Mouse (Mus musculus) lung, embryonic 16.5 days (tissue): ENCODE measurements around the gene Gm20431. TPM values are rescaled to one million over a fixed set of nuclear protein-coding genes. Genes with fewer than 3 reads are reported as not detected.

Experiments
- ATAC-seq: fragments of 200-750 bp; cut with Nextera tagmentation; 2 replicates; pipeline ENCODE4 v1.8.0; 2017; ENCODE audit warnings: low read depth, mild to moderate bottlenecking, moderate library complexity
- H3K27ac ChIP-seq: fragments of 300-500 bp; sonication (generic); 2 replicates; pipeline ENCODE4 v1.5.1; 2014; ENCODE audit warnings: mild to moderate bottlenecking, control low read depth, low read length
- H3K27me3 ChIP-seq: fragments of 300-500 bp; sonication (generic); 2 replicates; pipeline ENCODE4 v1.6.1; 2014; ENCODE audit warnings: low read depth, low read length, mixed read lengths; ENCODE audit not compliant: control insufficient read depth, insufficient read depth
- H3K36me3 ChIP-seq: fragments of 300-500 bp; sonication (generic); 2 replicates; pipeline ENCODE4 v1.6.1; 2014; ENCODE audit warnings: low read length; ENCODE audit not compliant: control insufficient read depth, insufficient read depth
- H3K4me1 ChIP-seq: fragments of 300-500 bp; sonication (generic); replicated peaks from 2 replicates; pipeline ENCODE4 v1.6.1; 2014; ENCODE audit warnings: low read length, mixed read lengths; ENCODE audit not compliant: control insufficient read depth, insufficient read depth
- H3K4me2 ChIP-seq: fragments of 300-500 bp; sonication (generic); 2 replicates; pipeline ENCODE4 v1.6.1; 2014; ENCODE audit warnings: low read depth, low read length, control low read depth
- H3K4me3 ChIP-seq: fragments of 300-500 bp; sonication (generic); 2 replicates; pipeline ENCODE4 v1.5.1; 2014; ENCODE audit warnings: mild to moderate bottlenecking, low read length, control low read depth
- H3K9ac ChIP-seq: fragments of 300-500 bp; sonication (generic); 2 replicates; pipeline ENCODE4 v1.6.1; 2014; ENCODE audit warnings: low read length, control low read depth
- H3K9me3 ChIP-seq: fragments of 300-500 bp; sonication (generic); 2 replicates; pipeline ENCODE4 v1.6.1; 2016; ENCODE audit warnings: low read length; ENCODE audit not compliant: control insufficient read depth
- WGBS: fragments of 180-500 bp; shearing (Covaris S2); extraction: QIAGEN DNeasy Blood & Tissue Kit; methylation state at CpG from one replicate; pipeline ENCODE4 v1.1.7; 2014; 5-methylcytosine and 5-hydroxymethylcytosine counted together
- polyA plus RNA-seq: library from polyadenylated mRNA; unstranded; fragments of >200 nt; fragmentation: Nextera tagmentation; extraction: Ambion mirVana; gene quantifications from 2 replicates; pipeline ENCODE4 v1.2.1, GENCODE M21; 2015

Gm20431 gene
- polyA plus RNA-seq, 1 experiment from 2014 or later = 8.4 TPM

- ATAC-seq = no peak
- H3K4me1 ChIP-seq = peaks cover 58% of the 10 kb centered on the region
- WGBS = 49% methylated on average over 4 of the region's 4 CpGs
- no peaks in the 10 kb centered on the region for H3K36me3 ChIP-seq
- no peaks in the 10 kb centered on the region for H3K9me3 ChIP-seq
- peak overlapping the region; percentile 26 for H3K9ac ChIP-seq
- no peak overlapping the region for H3K4me3 ChIP-seq
- H3K27ac ChIP-seq = peak overlapping the region; percentile 94
- H3K27me3 ChIP-seq = no peaks in the 10 kb centered on the region
- no peak overlapping the region for H3K4me2 ChIP-seq
These were observed 67.6 kb downstream of the Gm20431 start for GRCm38 (mm10) chr2:167593551-167594250.

GRCm38 (mm10) chr2:167588774-167589577 lies 72.3 kb downstream of the Gm20431 start:
- Histone ChIP-seq H3K9ac (peak overlapping the region; percentile 61), H3K4me3 (peak overlapping the region; percentile 33), H3K9me3 (no peaks in the 10 kb centered on the region), H3K27ac (peak overlapping the region; percentile 81), H3K36me3 (no peaks in the 10 kb centered on the region), H3K27me3 (no peaks in the 10 kb centered on the region), H3K4me1 (peaks cover 48% of the 10 kb centered on the region), H3K4me2 (peak overlapping the region; percentile 42)
- no peak for ATAC-seq
- 27% methylated on average over 21 of the region's 21 CpGs for WGBS

- Histone ChIP-seq H3K9ac (no peak overlapping the region), H3K27me3 (no peaks in the 10 kb centered on the region), H3K36me3 (no peaks in the 10 kb centered on the region), H3K4me2 (no peak overlapping the region), H3K4me1 (peaks cover 56% of the 10 kb centered on the region), H3K4me3 (no peak overlapping the region), H3K27ac (peak overlapping the region; percentile 86), H3K9me3 (no peaks in the 10 kb centered on the region)
- WGBS = 13% methylated on average over 9 of the region's 9 CpGs
- peak; percentile 63 for ATAC-seq
These were observed 74.3 kb downstream of the Gm20431 start for GRCm38 (mm10) chr2:167586976-167587375.

GRCm38 (mm10) chr2:167586041-167586440 lies 75.3 kb downstream of the Gm20431 start:
- ATAC-seq = no peak
- Histone ChIP-seq H3K36me3 (no peaks in the 10 kb centered on the region), H3K4me3 (no peak overlapping the region), H3K27me3 (no peaks in the 10 kb centered on the region), H3K4me2 (no peak overlapping the region), H3K4me1 (peaks cover 58% of the 10 kb centered on the region), H3K9me3 (no peaks in the 10 kb centered on the region), H3K9ac (peak overlapping the region; percentile 59), H3K27ac (peak overlapping the region; percentile 86)
- 17% methylated on average over 8 of the region's 8 CpGs for WGBS

- no peaks in the 10 kb centered on the region for H3K36me3 ChIP-seq
- no peaks in the 10 kb centered on the region for H3K27me3 ChIP-seq
- 61% methylated on average over 2 of the region's 2 CpGs for WGBS
- no peak for ATAC-seq
- H3K27ac ChIP-seq = peak overlapping the region; percentile 86
- H3K4me1 ChIP-seq = peaks cover 53% of the 10 kb centered on the region
- no peak overlapping the region for H3K9ac ChIP-seq
- H3K9me3 ChIP-seq = no peaks in the 10 kb centered on the region
- no peak overlapping the region for H3K4me2 ChIP-seq
- no peak overlapping the region for H3K4me3 ChIP-seq
These were observed 76.0 kb downstream of the Gm20431 start for GRCm38 (mm10) chr2:167585273-167585672.

- H3K27ac ChIP-seq = peak overlapping the region; percentile 87
- peak overlapping the region; percentile 1; the same call in 1 of the 2 replicates for H3K9ac ChIP-seq
- no peak overlapping the region for H3K4me2 ChIP-seq
- H3K4me1 ChIP-seq = peaks cover 47% of the 10 kb centered on the region
- no peaks in the 10 kb centered on the region for H3K36me3 ChIP-seq
- WGBS = 19% methylated on average over 10 of the region's 10 CpGs
- H3K4me3 ChIP-seq = no peak overlapping the region
- peak; percentile 91 for ATAC-seq
- no peaks in the 10 kb centered on the region for H3K27me3 ChIP-seq
- H3K9me3 ChIP-seq = no peaks in the 10 kb centered on the region
These were observed 77.9 kb downstream of the Gm20431 start for GRCm38 (mm10) chr2:167583161-167583952.

GRCm38 (mm10) chr2:167578521-167578920 lies 82.8 kb downstream of the Gm20431 start:
- Histone ChIP-seq H3K9me3 (no peaks in the 10 kb centered on the region), H3K27ac (no peak overlapping the region), H3K36me3 (no peaks in the 10 kb centered on the region), H3K4me2 (no peak overlapping the region), H3K9ac (no peak overlapping the region; the same call in 1 of the 2 replicates), H3K4me3 (no peak overlapping the region), H3K27me3 (no peaks in the 10 kb centered on the region), H3K4me1 (peaks cover 15% of the 10 kb centered on the region)
- WGBS = 32% methylated on average over 5 of the region's 5 CpGs
- no peak for ATAC-seq

GRCm38 (mm10) chr2:167577186-167577785 lies 84.0 kb downstream of the Gm20431 start:
- WGBS = 70% methylated on average over 9 of the region's 9 CpGs

More at GRCm38 (mm10) chr2:167577186-167577785, 84.0 kb downstream of the Gm20431 start:
- no peaks in the 10 kb centered on the region for H3K27me3 ChIP-seq
- H3K4me1 ChIP-seq = peaks cover 5% of the 10 kb centered on the region
- H3K36me3 ChIP-seq = no peaks in the 10 kb centered on the region
- H3K4me2 ChIP-seq = no peak overlapping the region
- H3K9ac ChIP-seq = no peak overlapping the region
- H3K9me3 ChIP-seq = no peaks in the 10 kb centered on the region
- no peak overlapping the region; the same call in 1 of the 2 replicates for H3K27ac ChIP-seq
- no peak for ATAC-seq
- no peak overlapping the region for H3K4me3 ChIP-seq
